Mouse (Mus musculus): ENCODE data around the gene Gpr152.
"Not testable (repeated sequence)": the region's sequence is repeated elsewhere in the genome, so short reads cannot be mapped to it uniquely, and the experiment has no call there.

Gpr152 gene

DNA sequence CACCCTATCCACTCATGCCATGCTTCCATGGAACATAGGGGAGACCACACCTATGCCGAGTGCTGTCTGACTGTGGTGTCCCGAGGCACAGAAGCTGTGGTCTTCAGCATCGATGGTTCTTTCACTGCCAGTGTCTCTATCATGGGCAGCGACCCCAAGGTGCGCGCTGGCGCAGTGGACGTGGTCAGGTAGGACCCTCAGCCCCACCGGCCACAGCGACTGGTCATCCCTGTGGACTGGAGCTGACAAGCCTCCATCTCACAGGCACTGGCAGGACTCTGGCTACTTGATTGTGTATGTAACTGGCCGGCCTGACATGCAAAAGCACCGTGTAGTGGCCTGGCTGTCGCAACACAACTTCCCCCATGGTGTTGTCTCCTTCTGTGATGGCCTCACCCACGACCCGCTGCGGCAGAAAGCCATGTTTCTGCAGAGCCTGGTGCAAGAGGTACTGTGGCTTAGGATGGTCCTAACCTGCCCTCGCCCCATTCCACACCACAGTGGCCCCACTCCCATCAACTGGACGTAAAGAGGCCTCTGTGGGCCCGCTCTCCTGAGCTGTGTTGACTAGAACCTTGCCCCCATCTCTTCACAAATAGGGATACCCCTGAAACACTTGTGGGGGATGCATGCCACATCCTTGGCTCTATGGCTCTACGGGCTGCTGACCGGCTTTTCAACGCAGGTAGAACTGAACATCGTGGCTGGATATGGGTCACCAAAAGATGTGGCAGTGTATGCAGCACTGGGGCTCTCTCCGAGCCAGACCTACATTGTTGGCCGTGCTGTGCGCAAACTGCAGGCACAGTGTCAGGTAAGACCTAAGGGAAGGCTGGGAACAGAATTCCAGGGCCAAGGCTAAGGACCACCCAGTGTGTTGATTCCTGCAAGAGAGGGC is 27.3 kb upstream of the Gpr152 start:
- no peak for DNase-seq (ENCODE audit: low read depth, low spot score)

DNA sequence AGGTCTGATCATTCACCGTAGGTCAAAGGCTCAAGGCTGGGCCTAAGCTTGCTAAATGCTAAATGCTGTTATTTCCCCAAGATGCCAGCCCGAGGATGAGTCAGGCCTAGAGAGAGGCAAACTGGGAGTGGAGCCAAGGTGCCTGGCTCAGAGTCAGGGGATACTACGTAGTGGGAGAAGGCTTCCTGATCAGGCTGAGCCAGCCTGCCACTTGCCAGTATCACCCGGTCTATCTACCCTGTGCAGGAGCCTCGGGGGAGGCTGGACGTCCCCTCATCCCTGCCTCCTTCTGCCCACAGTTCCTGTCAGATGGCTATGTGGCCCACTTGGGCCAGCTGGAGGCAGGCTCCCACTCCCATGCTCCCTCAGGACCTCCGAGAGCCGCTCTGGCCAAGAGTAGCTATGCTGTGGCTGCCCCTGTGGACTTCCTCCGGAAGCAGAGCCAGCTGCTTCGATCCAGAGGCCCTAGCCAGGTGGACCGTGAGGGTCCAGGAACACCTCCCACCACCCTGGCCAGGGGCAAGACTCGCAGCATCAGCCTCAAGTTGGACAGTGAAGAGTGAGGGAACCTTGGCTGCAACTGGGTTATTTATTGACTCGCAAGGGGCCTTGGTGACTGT is 26.3 kb upstream of the Gpr152 start:
- DNase-seq (ENCODE audit: low read depth, low spot score): no peak

DNA sequence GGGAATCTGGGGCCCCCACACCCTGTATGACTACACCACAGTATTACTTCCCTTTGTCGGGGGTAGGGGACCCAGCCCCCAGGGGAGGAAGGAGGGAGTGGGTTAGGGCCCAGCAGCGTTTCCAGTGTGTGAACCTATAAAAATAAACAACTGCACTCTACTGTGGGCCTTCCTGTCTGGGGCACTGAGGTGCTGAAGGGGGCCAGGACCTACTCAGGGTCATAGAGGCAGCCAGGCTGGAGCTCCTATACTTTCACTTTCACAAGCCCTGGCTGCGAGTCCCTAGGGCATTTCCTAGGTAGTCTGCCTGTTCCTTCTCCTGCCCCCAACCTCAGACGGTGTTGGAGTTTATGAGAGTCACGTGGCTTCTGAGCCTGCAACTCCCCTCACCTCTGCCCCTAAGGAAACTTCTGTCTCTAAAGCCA is 25.8 kb upstream of the Gpr152 start:
- DNase-seq (ENCODE audit: low read depth, low spot score): no peak

DNA sequence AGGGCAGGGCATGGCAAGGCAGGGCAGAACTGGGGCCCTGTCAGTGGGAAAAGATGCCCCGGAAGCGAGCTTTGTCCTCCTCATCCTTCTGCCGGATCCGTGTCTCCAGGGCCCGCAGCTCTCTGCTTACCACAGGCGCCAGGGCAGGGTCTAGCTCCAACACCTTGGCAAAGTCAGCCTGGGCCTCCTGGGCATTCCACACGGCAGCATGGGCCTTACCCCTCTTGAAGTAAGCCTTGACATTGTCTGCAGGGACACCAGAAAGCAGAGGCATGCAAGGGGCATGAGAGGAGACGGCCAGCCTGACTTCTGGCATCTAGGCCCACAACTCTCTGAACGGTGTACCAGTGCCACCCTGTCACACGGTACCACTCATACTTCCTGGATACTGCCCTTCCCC is 25.0 kb upstream of the Gpr152 start:
- no peak for DNase-seq (ENCODE audit: low read depth, low spot score)

DNA sequence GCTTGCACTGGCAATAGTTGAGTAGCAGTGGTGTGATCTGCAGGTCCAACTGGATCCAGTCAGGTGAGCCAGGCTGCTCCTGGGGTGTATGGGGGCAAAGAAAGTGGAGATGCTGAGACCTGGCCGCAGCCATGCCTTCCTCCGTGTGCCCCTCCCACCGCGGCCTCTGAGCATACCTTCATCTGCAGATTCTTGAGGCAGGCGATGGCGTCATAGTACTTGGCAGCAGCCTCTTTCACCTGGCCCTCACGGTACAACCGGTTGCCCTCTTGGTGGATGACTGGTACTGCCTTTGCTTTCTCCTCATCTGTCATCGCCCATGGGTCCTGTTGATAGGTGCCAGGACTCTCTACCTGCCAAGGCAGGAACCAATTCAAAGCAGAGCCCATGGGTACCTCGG is 24.4 kb upstream of the Gpr152 start:
- DNase-seq (ENCODE audit: low read depth, low spot score): no peak

DNA sequence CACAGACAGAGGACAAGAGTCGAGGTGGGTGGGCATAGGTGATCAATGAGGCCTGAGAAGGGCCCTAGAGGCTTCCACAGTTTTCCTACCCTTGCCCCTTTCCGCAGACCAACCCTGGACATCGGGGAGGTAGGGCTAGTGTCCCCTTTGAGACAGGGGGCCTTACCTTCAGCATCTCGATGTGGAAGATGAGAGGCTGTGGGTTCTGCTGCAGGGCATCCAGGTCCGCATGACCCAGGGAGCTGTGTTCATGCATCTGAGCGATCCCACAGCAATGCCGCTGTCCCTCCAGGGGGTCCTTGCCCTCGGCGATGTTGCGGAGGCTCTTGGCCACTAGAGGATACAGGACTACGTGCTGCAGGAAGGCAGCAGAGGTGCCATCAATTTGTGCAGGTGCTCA is 23.8 kb upstream of the Gpr152 start:
- DNase-seq (ENCODE audit: low read depth, low spot score): no peak

DNA sequence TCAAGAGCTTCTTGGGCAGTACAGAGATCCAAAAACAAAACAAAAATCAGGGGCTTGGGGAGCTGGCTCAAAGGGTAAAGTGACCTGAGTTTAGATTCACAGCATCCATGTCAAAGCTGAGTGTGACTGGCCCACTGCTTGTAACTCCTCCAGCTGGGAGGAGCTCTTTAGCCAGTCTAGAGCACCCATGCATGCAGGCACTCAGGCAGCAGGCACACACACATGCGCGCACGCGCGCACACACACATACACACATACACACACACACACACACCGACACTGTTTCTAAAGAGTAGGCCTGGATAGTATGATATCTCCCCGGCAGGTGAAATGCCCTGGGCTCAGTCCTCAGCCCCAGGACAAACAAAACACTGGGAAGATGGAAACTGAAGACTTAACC is 22.6 kb upstream of the Gpr152 start:
- DNase-seq (ENCODE audit: low read depth, low spot score): no peak

DNA sequence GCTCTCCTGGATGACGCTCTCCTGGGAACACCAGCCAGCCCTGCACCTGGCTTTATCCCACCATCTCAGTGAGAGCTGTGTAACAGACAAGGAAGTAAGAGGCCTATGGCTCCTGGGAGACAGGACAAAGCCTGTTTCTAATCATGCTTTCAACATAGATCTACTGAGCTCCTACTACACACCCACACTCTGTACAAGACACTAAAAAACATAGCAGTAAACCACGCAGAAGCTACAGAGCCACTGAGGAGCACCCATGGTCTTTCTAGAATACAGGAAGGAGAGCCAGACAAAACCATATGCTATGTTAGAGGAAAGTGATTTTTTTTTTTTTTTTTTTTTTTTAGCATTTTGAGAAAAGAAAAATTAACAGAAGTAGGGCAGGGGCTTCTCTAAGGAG is 21.2 kb upstream of the Gpr152 start:
- DNase-seq (ENCODE audit: low read depth, low spot score): no peak

DNA sequence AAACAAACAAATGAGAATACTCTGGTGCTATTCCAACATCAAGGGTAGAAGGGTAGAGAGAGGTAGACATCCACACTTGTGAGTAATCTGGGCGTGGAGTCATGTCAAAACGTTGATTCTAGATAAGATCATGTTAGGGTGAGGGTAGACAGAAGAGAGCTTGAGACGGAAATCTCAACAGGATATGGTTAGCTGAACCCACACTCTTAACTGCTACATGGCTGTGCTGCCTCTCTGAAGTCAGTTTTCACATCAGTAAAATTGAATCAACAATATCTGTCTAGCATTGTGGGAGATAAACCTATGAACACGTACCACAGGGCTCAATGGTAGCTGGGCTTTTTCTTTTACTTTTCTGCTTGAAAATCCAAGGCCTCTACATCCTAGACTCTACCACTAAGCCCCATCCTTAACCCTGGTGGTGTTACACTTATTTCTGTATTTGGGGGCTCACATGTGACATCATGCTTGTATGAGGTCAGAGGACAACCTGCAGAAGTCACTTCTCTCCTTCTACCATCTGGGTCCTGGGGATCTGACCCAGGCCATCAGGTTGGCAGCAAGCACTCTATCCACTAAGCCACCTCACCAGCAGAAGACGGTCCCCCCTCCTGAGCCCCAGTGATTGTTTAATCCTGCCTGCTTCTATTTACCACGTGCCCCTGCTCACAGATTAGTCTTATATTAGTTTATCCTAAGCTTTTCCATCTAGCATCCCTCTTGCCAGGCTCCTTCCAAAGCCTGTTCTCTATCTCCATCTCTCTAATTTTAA is 19.7 kb upstream of the Gpr152 start:
- no peak for DNase-seq (ENCODE audit: low read depth, low spot score)

DNA sequence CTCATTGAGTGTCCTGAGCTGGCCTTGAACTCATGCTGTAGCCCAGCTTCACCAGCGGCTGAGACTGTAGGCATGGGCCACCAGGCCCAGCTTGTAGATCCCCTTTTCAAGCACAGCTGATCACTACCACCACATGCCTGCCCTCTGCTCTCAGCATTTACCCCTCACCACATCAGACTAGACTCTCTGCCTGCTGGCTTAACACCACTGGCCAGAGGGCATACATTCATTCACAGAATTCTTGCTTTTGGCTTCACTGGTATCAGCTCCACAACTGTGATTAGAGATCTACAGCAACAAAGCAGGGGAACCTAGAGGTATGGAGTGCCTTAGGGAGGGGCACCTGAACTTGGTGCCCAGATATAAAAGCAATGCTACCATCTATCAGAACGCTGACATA is 19.1 kb upstream of the Gpr152 start:
- DNase-seq (ENCODE audit: low read depth, low spot score): no peak

DNA sequence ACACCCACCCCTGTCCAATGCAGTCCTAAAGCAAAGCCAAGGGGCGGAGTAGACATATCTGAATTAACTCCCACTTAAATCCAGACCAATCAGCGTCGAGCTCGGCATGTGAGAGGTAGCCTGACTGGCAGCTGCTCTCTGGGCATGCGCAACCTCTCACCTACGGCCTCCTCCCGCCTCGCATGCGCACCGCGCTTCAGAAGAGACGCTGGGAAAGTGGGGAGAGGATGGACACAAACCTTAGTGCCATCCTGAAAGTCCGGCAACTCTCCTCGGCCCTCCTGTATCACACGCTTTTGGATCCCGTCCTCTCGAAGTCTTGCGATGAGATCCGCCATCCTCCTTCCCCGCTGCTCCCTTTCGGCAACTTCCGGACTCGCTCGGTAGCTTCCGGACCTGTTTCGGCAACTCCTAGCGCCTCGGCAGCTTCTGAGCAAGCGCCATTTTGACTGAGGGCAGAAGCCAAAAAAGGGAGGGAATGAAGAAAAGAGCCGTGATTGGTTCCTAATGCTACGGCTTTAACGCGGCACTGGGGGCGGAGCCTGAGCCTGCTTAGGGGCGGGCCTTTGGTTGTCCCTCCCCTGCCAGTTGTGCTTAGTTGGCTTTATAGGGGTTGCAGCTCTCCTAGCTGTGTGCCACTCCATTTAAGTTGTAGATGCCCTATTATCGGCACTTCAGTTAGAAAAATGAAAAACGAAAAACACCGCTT is 18.3 kb upstream of the Gpr152 start:
- DNase-seq (ENCODE audit: low read depth, low spot score): peak; percentile 98

DNA sequence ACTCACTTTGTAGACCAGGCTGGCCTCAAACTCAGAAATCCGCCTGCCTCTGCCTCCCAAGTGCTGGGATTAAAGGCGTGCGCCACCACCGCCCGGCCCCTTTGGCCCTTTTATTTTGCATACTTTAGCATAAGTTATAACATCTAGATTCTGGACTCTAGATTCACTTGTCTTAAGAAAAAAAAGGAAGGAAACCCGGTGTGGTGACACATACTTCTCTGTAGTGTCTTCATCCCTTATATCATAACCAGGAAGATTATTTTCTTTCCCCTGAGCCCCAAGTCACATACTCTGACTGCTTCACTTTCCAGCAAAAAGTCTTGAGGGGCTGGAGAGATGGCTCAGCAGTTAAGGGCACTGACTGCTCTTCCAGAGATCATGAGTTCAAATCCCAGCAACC is 17.7 kb upstream of the Gpr152 start:
- not testable (repeated sequence) for DNase-seq (ENCODE audit: low read depth, low spot score)

DNA sequence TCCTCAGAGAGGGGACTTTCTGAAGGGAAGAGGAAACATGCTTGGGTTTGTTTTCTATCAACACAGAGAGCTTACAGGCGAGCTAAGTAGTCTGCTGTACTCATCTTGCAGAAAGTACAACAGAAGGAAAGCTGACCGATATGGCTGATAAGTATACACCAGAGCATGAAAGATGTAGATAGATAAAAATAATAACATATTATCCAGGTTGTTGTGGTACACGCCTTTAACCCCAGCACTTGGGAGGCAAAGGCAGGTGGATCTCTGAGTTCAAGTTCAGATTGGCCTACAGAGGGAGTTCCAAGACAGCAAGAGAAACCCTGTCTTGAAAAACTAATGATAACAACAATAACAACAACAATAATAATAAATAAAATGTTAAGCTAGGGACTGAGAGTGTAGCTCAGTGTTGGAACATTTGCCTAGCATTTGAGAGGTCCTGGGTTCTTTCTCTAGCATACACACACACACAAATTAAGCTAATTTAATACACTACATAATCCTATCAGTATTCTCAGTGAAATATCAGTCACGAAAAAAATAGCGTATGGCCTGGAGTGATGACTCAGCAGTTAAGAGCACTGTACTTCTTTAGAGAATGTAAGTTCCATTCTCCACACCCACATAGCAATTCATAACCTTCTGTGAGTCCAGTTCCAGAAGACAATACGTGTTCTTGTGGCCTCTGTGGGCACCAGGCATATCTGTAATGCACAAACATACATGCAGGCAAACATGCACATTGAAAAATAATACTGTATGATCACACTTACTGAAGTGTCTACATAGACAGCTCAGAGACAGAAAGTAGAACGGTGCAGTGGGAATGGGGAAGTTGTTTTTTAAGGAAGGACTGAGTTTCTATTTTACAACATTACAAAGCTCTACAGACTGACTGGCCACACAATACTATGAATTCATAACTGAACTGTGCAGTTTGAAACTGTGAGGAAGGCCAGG is 16.9 kb upstream of the Gpr152 start:
- DNase-seq (ENCODE audit: low read depth, low spot score): no peak

DNA sequence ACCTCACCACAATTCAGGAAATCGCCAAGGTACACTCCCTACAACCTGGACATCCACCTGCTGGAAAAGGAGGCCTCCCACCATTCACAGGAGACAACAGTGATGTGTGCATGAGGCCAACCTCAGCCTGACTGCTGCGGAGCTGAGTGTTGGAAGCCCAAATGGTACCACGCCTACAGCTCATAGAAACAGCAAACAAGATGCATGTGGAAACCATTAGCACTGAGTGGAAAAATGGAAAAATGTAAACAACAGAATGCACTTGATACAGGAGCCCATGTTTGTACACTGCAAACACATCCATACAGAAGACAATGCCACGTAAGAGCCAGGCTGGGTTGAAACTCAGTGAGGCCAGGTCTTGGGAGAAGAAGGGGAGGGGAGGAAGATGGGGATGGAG is 15.2 kb upstream of the Gpr152 start:
- DNase-seq (ENCODE audit: low read depth, low spot score): no peak

DNA sequence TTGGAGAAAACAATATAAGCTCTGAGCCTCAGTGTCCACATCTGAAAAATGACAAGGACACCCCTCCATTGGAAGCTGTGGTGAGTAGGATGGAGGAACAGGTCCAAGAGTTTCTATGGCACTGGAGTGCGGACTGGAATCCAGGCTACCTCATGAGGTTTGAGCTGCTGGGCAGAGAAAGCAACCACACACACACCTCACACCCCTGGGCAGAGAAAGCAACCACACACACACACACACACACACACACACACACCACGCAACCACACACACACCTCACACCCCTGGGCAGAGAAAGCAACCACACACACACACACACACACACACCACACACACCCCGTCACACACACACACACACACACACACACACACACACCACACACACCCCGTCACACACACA is 14.3 kb upstream of the Gpr152 start:
- DNase-seq (ENCODE audit: low read depth, low spot score): not testable (repeated sequence)

DNA sequence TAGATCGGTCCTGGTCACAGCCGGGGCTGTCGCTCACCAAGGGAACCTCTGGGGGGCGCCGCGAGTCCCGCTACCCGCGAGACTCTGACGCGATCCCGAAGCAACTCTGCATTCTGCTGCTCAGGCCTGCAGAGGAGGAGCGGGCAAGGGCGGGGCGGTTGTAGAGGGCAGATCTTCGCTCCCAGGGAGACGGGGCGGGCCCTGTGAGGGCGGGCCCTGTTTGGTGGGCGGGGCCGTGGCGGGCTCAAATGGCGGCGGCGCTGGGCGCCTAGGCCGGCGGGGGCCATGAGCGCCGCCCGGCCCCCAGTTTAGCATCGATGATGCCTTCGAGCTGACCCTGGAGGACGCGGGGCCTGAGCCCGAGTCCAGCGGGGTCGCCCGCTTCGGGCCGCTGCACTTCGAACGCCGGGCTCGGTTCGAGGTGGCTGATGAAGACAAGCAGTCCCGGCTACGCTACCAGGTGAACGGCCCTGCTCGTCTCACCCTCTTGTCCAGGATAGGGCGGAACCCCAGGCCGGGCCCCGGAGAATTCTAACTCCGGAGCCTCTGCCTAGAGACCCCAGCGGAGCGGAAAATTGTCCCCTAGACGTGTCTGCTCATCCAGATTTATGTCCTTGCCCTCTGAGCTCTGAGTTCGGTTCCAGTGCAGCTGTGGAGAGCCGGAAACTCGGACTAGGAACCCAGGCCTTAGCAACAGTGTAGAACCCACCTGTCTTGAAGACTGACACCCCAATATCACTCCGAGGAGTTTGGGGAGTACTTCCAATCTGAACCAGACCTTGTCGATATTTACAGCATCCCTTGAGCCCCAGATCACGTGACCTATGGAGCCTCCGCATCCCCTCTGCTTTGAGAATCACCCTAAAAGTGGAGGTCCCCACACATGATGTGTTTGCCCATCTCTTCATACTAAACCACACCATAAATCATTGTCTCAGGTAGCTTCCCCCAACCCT is 13.6 kb upstream of the Gpr152 start, which contains the start of gene Aip:
Gene Aip, minus strand, starts transcription at position 118 of the 956 bp plus-strand sequence.
- DNase-seq (ENCODE audit: low read depth, low spot score): peak; percentile 98

DNA sequence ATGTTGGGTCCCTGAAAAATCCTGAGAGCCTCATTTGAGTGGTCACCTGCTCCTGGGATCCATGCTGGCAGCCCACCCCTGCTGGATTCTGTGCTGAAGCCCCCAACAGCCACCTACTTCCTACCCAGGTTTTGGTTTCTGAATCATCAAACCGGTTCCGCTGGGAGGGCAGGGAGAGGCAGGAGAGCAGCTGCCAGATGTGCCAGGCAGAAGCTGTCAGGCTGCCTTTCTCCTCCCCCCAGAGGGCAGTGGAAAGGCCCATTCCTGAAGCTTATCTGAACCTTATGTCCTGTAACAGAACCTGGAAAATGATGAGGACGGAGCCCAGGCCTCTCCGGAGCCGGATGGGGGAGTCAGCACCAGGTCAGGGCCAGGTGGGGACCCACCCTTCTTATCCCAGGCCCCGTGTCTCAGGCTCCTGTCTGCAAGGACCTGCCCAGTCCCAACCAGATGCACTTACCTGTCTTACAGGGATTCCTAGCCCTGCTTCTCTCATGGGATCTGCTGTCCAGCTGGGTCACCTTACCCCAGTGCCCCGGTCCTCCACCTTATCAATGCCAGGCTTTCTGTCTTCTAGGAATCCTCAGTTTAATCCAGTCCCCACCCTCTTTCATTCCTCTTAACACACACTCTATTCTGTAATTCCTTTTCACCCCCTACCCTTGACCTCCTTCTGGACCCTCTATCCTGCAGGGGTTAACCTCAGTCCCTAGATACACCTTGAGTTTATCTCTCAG is 12.7 kb upstream of the Gpr152 start:
- DNase-seq (ENCODE audit: low read depth, low spot score): no peak

DNA sequence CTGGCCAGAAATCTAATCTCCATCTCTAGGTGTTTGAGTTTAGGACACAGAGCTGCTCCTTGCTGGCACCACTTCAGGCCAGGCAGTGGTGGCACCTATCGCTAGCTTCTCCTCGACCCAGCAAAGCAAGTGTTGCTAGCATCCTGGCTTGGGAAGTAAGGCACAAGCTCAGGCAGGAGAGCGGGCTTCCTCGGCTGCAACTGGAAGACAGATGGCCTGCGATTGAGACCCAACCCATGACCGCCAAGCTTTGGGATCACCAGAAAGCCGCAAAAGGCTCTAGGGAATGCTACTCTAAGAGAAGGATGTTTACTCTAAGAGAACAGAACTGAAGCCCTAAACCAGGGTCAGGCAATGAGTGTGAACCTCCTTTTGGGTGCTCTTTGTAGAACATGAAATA is 10.1 kb upstream of the Gpr152 start:
- no peak for DNase-seq (ENCODE audit: low read depth, low spot score)

DNA sequence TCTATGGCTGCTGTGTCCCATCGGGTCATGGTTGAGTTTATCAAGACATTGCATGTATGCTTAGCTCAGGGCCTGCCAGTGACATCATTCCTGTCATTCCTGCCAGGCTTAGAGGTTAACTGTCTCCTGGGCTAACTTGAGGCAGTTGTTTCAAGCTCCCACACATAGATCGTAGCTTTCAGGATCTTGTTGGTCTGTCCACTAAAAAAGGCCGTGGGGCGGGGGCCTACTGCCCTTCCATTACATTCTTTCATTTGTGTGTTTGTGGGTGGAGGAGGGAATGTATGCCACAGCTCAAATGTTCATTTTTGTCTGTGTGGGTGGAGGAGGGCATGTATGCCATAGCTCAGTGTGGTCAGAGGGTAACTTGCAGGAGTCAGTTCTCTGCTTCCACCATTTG is 9.5 kb upstream of the Gpr152 start:
- DNase-seq (ENCODE audit: low read depth, low spot score): no peak
